Mouse (Mus musculus) liver, adult 2 months (tissue): ENCODE data around the gene Mpeg1. TPM values are rescaled to one million over a fixed set of nuclear protein-coding genes. Genes with fewer than 3 reads are reported as not detected.
A peak's percentile ranks its signal among the peaks of the same experiment; 100 is the strongest.

ENCODE experiments used
- DNase-seq: peaks from one replicate; pipeline ENCODE4 v3.0.0-alpha.2; 2011; ENCODE audit warnings: low read depth, low spot score; ENCODE audit errors: extremely low read depth
- H3K27ac ChIP-seq: fragments of 200-500 bp; replicated peaks from 2 replicates; pipeline ENCODE4 v1.5.1; 2012; ENCODE audit warnings: low read depth, mild to moderate bottlenecking, control low read depth, inconsistent platforms, low read length; ENCODE audit not compliant: insufficient read depth
- H3K27me3 ChIP-seq: fragments of 200-500 bp; 2 replicates; pipeline ENCODE4 v1.6.1; 2012; ENCODE audit warnings: mild to moderate bottlenecking, moderate library complexity, low read length, inconsistent platforms; ENCODE audit not compliant: control insufficient read depth, insufficient read depth
- H3K36me3 ChIP-seq: fragments of 200-500 bp; 2 replicates; pipeline ENCODE4 v1.6.1; 2012; ENCODE audit warnings: low read length, inconsistent platforms; ENCODE audit not compliant: control insufficient read depth, insufficient read depth
- H3K4me1 ChIP-seq: fragments of 200-500 bp; 2 replicates; pipeline ENCODE4 v1.6.1; 2011; ENCODE audit warnings: low read length; ENCODE audit not compliant: control insufficient read depth, insufficient read depth
- H3K4me3 ChIP-seq: fragments of 200-500 bp; 2 replicates; pipeline ENCODE4 v1.5.1; 2011; ENCODE audit warnings: low read depth, mild to moderate bottlenecking, control low read depth, low read length, moderate library complexity; ENCODE audit not compliant: insufficient read depth
- H3K79me2 ChIP-seq: fragments of 200-500 bp; 2 replicates; pipeline ENCODE4 v1.6.1; 2012; ENCODE audit warnings: inconsistent platforms, mild to moderate bottlenecking, low read length, moderate library complexity; ENCODE audit not compliant: control insufficient read depth, insufficient read depth
- H3K9ac ChIP-seq: fragments of 200-500 bp; 2 replicates; pipeline ENCODE4 v1.6.1; 2012; ENCODE audit warnings: low read depth, mild to moderate bottlenecking, control low read depth, inconsistent platforms, low read length
- CTCF ChIP-seq: fragments of 200-500 bp; IDR thresholded peaks from 2 replicates; pipeline ENCODE4 v1.5.1; 2011; ENCODE audit warnings: low read depth, low read length, control low read depth
- POLR2A ChIP-seq: fragments of 200-500 bp; IDR thresholded peaks from 2 replicates; pipeline ENCODE4 v1.6.1; 2011; ENCODE audit warnings: low read length, control low read depth; ENCODE audit not compliant: insufficient read depth; ENCODE audit errors: extremely low read depth
- WGBS: fragments of 180-500 bp; shearing (Covaris S2); methylation state at CpG from one replicate; pipeline ENCODE4 v1.1.7; 2018; 5-methylcytosine and 5-hydroxymethylcytosine counted together
- polyA plus RNA-seq: library from polyadenylated mRNA; depleted of rRNA; stranded (reverse); fragments of >200 nt; gene quantifications from 2 replicates; pipeline ENCODE4 v1.2.3, GENCODE M21; 2012
- total RNA-seq: library from RNA; depleted of rRNA; stranded (reverse); fragments of >200 nt; gene quantifications from 2 replicates; pipeline ENCODE4 v1.2.3, GENCODE M21; 2014

Mpeg1 gene
- total and polyA plus RNA-seq, 2 experiments = 7.4 to 27.1 TPM

- Histone ChIP-seq H3K4me1 (peaks cover 41% of the 10 kb centered on the region), H3K4me3 (no peak overlapping the region)
- 29% methylated on average over 3 of the region's 3 CpGs for WGBS
Observed at GRCm38 (mm10) chr19:12485631-12486030, 25.1 kb downstream of the Mpeg1 start.

GRCm38 (mm10) chr19:12486875-12487274 is 26.3 kb downstream of the Mpeg1 start:
- WGBS = 18% methylated on average over 6 of the region's 6 CpGs
- TF ChIP-seq POLR2A (no peak), CTCF (no peak)
- H3K4me3 ChIP-seq = no peak overlapping the region
- H3K27me3 ChIP-seq = no peaks in the 10 kb centered on the region
- peaks cover 4% of the 10 kb centered on the region for H3K79me2 ChIP-seq
- no peak overlapping the region for H3K9ac ChIP-seq
- H3K4me1 ChIP-seq = peaks cover 41% of the 10 kb centered on the region
- H3K36me3 ChIP-seq = no peaks in the 10 kb centered on the region
- DNase-seq = peak; percentile 94
- H3K27ac ChIP-seq = peak overlapping the region; percentile 97

More at GRCm38 (mm10) chr19:12485631-12486030, 25.1 kb downstream of the Mpeg1 start:
- 0 out of 2 replicates have a peak, but pooled peaks cover 4% of the 10 kb centered on the region for H3K36me3 ChIP-seq
- H3K9ac ChIP-seq = no peak overlapping the region
- no peaks in the 10 kb centered on the region for H3K27me3 ChIP-seq
- H3K27ac ChIP-seq = no peak overlapping the region
- peak; percentile 42 for DNase-seq
- TF ChIP-seq CTCF (no peak), POLR2A (no peak)
- H3K79me2 ChIP-seq = no peaks in the 10 kb centered on the region

- peak; percentile 67 for DNase-seq
- no peaks in the 10 kb centered on the region for H3K27me3 ChIP-seq
- peaks cover 41% of the 10 kb centered on the region for H3K4me1 ChIP-seq
- TF ChIP-seq POLR2A (no peak), CTCF (no peak)
- H3K9ac ChIP-seq = peak overlapping the region; percentile 60; the same call in 1 of the 2 replicates
- H3K27ac ChIP-seq = peak overlapping the region; percentile 97
- whole genome bisulfite sequencing = 33% methylated on average over 12 of the region's 12 CpGs
- H3K79me2 ChIP-seq = peaks cover 8% of the 10 kb centered on the region
- H3K4me3 ChIP-seq = no peak overlapping the region
- no peaks in the 10 kb centered on the region for H3K36me3 ChIP-seq
Observed at GRCm38 (mm10) chr19:12487511-12488204, 27.1 kb downstream of the Mpeg1 start.

- WGBS = 10% methylated on average over 9 of the region's 9 CpGs
Observed at GRCm38 (mm10) chr19:12488205-12488966, 27.8 kb downstream of the Mpeg1 start.

GRCm38 (mm10) chr19:12488969-12489674 is 28.5 kb downstream of the Mpeg1 start:
- Histone ChIP-seq H3K9ac (no peak overlapping the region), H3K27ac (peak overlapping the region; percentile 97), H3K4me1 (peaks cover 36% of the 10 kb centered on the region), H3K36me3 (no peaks in the 10 kb centered on the region), H3K79me2 (peaks cover 8% of the 10 kb centered on the region), H3K4me3 (no peak overlapping the region), H3K27me3 (no peaks in the 10 kb centered on the region)
- 10% methylated on average over 8 of the region's 8 CpGs for WGBS
- TF ChIP-seq CTCF (no peak), POLR2A (no peak)
- DNase-seq = peak; percentile 99

More at GRCm38 (mm10) chr19:12488205-12488966, 27.8 kb downstream of the Mpeg1 start:
- Histone ChIP-seq H3K79me2 (peaks cover 8% of the 10 kb centered on the region), H3K4me3 (no peak overlapping the region), H3K4me1 (peaks cover 41% of the 10 kb centered on the region), H3K9ac (peak overlapping the region; percentile 60), H3K27me3 (no peaks in the 10 kb centered on the region), H3K27ac (peak overlapping the region; percentile 97), H3K36me3 (no peaks in the 10 kb centered on the region)
- TF ChIP-seq CTCF (peak; percentile 83), POLR2A (no peak)
- peak; percentile 84 for DNase-seq
